Mouse (Mus musculus) C2C12 (cell line): ENCODE data around the gene Tnf.
"Not testable (repeated sequence)": the region's sequence is repeated elsewhere in the genome, so short reads cannot be mapped to it uniquely, and the experiment has no call there.

Experiments
- CTCF ChIP-seq: IDR thresholded peaks from one replicate; pipeline ENCODE4 v1.5.1; 2011; ENCODE audit not compliant: control insufficient read depth, insufficient read depth, insufficient read length
- FOSL1 ChIP-seq: IDR thresholded peaks from one replicate; pipeline ENCODE4 v1.8.0; 2011; ENCODE audit warnings: mild to moderate bottlenecking, low read length; ENCODE audit not compliant: poor library complexity, insufficient read depth, severe bottlenecking
- MAX ChIP-seq: IDR thresholded peaks from one replicate; pipeline ENCODE4 v1.6.1; 2011; ENCODE audit warnings: mild to moderate bottlenecking, control low read depth
- MYOD1 ChIP-seq: IDR thresholded peaks from one replicate; pipeline ENCODE4 v1.6.1; 2011; ENCODE audit warnings: low read depth; ENCODE audit not compliant: control insufficient read depth, insufficient read length
- MYOG ChIP-seq: IDR thresholded peaks from one replicate; pipeline ENCODE4 v1.6.1; 2011; ENCODE audit not compliant: control insufficient read depth, insufficient read length; ENCODE audit errors: extremely low read depth
- USF1 ChIP-seq: IDR thresholded peaks from one replicate; pipeline ENCODE4 v1.6.1; 2011; ENCODE audit warnings: low read depth, mild to moderate bottlenecking, control low read depth, moderate library complexity

DNA sequence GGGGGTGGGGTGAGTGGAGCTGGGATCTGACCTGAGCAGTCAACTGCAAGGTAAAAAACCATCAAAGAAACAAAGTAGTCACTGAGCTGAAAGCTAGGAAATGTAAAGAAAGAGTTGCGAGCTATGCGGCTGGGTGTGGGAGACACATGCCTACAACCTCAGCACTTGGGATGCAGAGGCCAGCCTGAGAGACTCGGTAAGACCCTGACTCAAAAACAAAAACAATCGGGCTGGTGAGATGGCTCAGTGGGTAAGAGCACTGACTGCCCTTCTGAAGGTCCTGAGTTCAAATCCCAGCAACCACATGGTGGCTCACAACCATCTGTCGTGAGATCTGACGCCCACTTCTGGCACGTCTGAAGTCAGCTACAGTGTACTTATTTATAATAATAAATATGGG, 32.3 kb upstream of the Tnf start:
- not testable (repeated sequence) for TF ChIP-seq CTCF, MYOD1, MAX, USF1, MYOG, FOSL1
